Mouse (Mus musculus) lung, adult 2 months (tissue): ENCODE results near the gene Rpl6.

Experiments used
- CTCF ChIP-seq: fragments of 200-500 bp; IDR thresholded peaks from 2 replicates; pipeline ENCODE4 v1.5.1; 2011; ENCODE audit warnings: mild to moderate bottlenecking, low read length, control low read depth; ENCODE audit not compliant: insufficient read depth
- POLR2A ChIP-seq: fragments of 200-500 bp; IDR thresholded peaks from 2 replicates; pipeline ENCODE4 v1.6.1; 2011; ENCODE audit warnings: low read depth, mild to moderate bottlenecking, control low read depth, low read length, borderline replicate concordance; ENCODE audit errors: extremely low read depth

DNA sequence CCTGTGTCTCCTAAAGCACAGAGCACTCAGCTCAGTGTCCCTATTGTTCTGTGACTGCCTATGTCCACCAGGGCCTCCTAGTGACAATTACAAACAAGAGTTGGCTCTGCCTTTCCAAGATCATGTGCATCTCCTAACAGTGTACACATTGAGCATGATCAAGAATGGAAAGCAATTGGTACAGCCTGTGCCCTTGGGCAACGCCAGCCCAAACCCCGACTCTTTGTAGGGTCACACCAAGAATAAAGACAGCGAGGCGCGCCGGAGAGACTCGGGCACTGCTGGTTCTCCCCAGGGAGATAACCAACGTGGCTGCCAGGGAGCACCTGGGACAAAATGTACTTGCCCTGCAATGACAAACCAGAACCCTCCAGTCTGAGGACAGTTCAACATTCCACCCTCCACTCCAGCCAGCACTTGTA is 16.7 kb upstream of the Rpl6 start:
- TF ChIP-seq POLR2A: no peak
- TF ChIP-seq CTCF: no peak
